Mouse (Mus musculus): ENCODE results near the gene 2210011C24Rik.
A peak's percentile ranks its signal among the peaks of the same experiment; 100 is the strongest.
"Not testable (repeated sequence)": the region's sequence is repeated elsewhere in the genome, so short reads cannot be mapped to it uniquely, and the experiment has no call there.

2210011C24Rik gene

DNA sequence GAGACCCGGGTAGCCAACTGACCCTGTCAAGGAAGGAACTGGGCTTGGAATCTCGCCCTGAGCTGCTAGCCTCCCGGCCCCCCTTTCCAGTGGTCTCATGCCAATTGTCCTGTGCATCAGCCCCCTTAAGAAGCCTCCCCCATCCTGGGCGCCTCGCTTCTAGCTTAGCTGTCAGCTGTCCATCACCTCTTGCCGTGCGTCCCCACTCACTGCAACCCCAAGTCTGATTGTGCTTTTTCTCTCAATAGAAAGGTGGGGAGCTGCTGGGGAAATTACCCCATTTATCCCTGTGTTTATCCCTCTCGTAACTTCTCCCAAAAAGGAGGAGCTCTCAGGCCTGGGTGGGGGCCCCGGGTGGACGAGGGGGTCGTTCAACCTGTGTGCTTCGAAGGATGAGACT lies 16.0 kb downstream of the 2210011C24Rik start:
- peak overlapping the region; percentile 85 for H3K4me3 ChIP-seq (replicated peaks; ENCODE audit: low read length)
- peaks cover 25% of the 10 kb centered on the region for H3K27me3 ChIP-seq (ENCODE audit: insufficient read depth, low read length)
- H3K9me3 ChIP-seq (ENCODE audit: low read length) = no peaks in the 10 kb centered on the region
- H3K36me3 ChIP-seq (ENCODE audit: insufficient read depth, low read length) = peaks cover 47% of the 10 kb centered on the region
- H3K4me1 ChIP-seq (replicated peaks; ENCODE audit: low read depth, low read length) = peaks cover 39% of the 10 kb centered on the region
- no peak for TF ChIP-seq NANOG (IDR thresholded peaks at IDR 0.05; ENCODE audit: borderline replicate concordance, low read length)
- TF ChIP-seq POU5F1 (IDR thresholded peaks at IDR 0.05; ENCODE audit: borderline replicate concordance, low read length) = no peak
- no peak for TF ChIP-seq CTCF (conservative IDR thresholded peaks at IDR 0.05; ENCODE audit: low read length)

DNA sequence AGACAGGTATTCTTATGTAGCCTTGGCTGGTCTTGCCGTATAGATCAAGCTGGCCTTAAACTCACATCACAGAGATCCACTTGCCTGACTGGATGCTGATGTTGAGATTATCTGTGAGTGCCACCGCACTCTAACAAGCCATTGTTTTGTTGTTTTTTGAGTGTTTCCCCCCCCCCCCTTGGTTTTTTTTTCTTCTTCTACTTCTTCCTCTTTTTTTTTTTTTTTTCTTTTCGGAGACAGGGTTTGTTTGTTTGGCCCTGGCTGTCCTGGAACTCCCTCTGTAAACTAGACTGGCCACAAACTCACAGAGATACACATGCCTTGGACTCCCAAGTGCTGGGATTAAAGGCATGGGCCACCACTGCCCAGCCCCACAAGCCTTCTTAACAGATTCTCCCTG lies 17.9 kb downstream of the 2210011C24Rik start:
- H3K4me3 ChIP-seq (replicated peaks; ENCODE audit: low read length) = no peak overlapping the region
- no peaks in the 10 kb centered on the region for H3K9me3 ChIP-seq (ENCODE audit: low read length)
- peaks cover 23% of the 10 kb centered on the region for H3K4me1 ChIP-seq (replicated peaks; ENCODE audit: low read depth, low read length)
- TF ChIP-seq CTCF (conservative IDR thresholded peaks at IDR 0.05; ENCODE audit: low read length) = no peak
- TF ChIP-seq POU5F1 (IDR thresholded peaks at IDR 0.05; ENCODE audit: borderline replicate concordance, low read length) = no peak
- TF ChIP-seq NANOG (IDR thresholded peaks at IDR 0.05; ENCODE audit: borderline replicate concordance, low read length) = no peak
- peaks cover 44% of the 10 kb centered on the region for H3K36me3 ChIP-seq (ENCODE audit: insufficient read depth, low read length)
- H3K27me3 ChIP-seq (ENCODE audit: insufficient read depth, low read length) = peaks cover 20% of the 10 kb centered on the region

DNA sequence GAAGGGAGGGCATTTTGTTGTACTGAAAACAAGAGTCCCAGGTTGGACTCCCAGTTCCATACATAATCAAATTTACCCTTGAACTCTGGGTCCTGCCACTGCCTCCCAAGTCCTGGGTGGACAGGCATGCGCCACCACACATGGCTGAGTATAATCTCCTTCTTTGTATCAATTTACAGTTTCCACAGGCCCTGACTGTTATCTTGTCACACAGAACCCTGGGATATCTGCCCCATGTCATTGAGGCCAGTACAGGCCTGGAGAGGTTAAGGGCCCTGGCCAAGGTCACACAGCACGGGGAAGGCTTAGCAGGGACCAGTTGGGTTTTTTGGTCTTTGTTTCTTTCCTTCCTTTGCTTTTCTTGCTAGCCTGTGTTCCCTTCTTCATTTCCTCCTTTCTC lies 19.5 kb downstream of the 2210011C24Rik start:
- H3K4me1 ChIP-seq (replicated peaks; ENCODE audit: low read depth, low read length) = peaks cover 29% of the 10 kb centered on the region
- peaks cover 53% of the 10 kb centered on the region for H3K36me3 ChIP-seq (ENCODE audit: insufficient read depth, low read length)
- H3K27me3 ChIP-seq (ENCODE audit: insufficient read depth, low read length) = peaks cover 20% of the 10 kb centered on the region
- TF ChIP-seq CTCF (conservative IDR thresholded peaks at IDR 0.05; ENCODE audit: low read length) (no peak), POU5F1 (IDR thresholded peaks at IDR 0.05; ENCODE audit: borderline replicate concordance, low read length) (no peak), NANOG (IDR thresholded peaks at IDR 0.05; ENCODE audit: borderline replicate concordance, low read length) (no peak)
- no peak overlapping the region for H3K4me3 ChIP-seq (replicated peaks; ENCODE audit: low read length)
- no peaks in the 10 kb centered on the region for H3K9me3 ChIP-seq (ENCODE audit: low read length)

DNA sequence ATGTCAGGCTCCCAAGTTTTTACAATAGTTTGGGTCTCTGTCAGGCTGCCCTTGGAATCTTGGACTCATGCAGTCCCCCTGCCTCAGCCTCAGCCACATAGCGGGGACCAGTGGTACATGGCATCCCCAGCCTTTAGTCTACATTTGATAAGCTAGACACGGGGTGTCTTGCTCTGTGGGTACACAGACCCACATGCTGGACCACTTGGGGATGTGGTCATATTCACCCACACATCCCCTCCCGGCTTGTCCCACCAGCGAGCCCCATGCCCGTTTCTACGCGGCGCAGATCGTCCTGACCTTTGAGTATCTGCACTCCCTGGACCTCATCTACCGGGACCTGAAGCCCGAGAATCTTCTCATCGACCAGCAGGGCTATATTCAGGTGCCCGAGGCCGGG lies 21.8 kb downstream of the 2210011C24Rik start:
- TF ChIP-seq CTCF (conservative IDR thresholded peaks at IDR 0.05; ENCODE audit: low read length) (no peak), NANOG (IDR thresholded peaks at IDR 0.05; ENCODE audit: borderline replicate concordance, low read length) (no peak), POU5F1 (IDR thresholded peaks at IDR 0.05; ENCODE audit: borderline replicate concordance, low read length) (no peak)
- H3K27me3 ChIP-seq (ENCODE audit: insufficient read depth, low read length) = peaks cover 6% of the 10 kb centered on the region
- peaks cover 18% of the 10 kb centered on the region for H3K4me1 ChIP-seq (replicated peaks; ENCODE audit: low read depth, low read length)
- H3K9me3 ChIP-seq (ENCODE audit: low read length) = no peaks in the 10 kb centered on the region
- H3K36me3 ChIP-seq (ENCODE audit: insufficient read depth, low read length) = peaks cover 71% of the 10 kb centered on the region
- H3K4me3 ChIP-seq (replicated peaks; ENCODE audit: low read length) = no peak overlapping the region

DNA sequence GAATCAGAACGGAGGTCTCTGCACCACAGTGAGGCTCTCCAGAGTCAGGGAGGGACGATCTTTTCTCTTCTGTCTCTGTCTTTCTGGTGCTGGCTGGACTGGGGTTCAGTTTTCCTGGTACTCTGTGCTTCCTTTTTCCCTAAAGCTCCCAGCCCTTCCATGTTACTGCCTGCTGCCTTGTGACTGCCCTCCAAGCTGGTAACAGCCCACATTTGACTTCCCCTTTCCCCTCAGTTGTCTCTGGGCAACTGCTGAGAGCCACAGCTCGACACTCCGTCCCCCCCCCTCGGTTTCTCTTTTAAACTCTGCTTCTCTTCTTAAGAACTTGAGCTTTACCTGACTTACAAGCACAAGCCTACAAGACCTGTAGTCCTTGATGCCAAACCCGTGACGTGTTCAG lies 22.7 kb downstream of the 2210011C24Rik start:
- peaks cover 18% of the 10 kb centered on the region for H3K4me1 ChIP-seq (replicated peaks; ENCODE audit: low read depth, low read length)
- TF ChIP-seq NANOG (IDR thresholded peaks at IDR 0.05; ENCODE audit: borderline replicate concordance, low read length) = no peak
- TF ChIP-seq CTCF (conservative IDR thresholded peaks at IDR 0.05; ENCODE audit: low read length) = no peak
- TF ChIP-seq POU5F1 (IDR thresholded peaks at IDR 0.05; ENCODE audit: borderline replicate concordance, low read length) = no peak
- 0 out of 2 replicates have a peak, but pooled peaks cover under 1% of the 10 kb centered on the region for H3K27me3 ChIP-seq (ENCODE audit: insufficient read depth, low read length)
- H3K9me3 ChIP-seq (ENCODE audit: low read length) = no peaks in the 10 kb centered on the region
- peaks cover 71% of the 10 kb centered on the region for H3K36me3 ChIP-seq (ENCODE audit: insufficient read depth, low read length)
- no peak overlapping the region for H3K4me3 ChIP-seq (replicated peaks; ENCODE audit: low read length)

DNA sequence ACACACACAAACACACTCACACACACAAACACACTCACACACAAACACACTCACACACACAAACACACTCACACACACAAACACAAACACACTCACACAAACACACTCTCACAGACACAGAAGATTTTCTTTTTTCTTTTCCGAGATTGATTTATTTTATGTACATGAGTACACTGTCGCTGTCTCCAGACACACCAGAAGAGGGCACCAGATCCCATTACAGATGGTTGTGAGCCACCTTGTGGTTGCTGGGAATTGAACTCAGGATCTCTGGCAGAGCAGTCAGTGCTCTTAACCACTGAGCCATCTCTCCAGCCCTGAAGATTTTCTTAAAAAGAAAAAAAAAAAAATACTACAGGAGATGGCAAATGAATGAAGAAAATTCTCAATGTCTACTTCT lies 28.7 kb downstream of the 2210011C24Rik start:
- peaks cover 76% of the 10 kb centered on the region for H3K36me3 ChIP-seq (ENCODE audit: insufficient read depth, low read length)
- H3K9me3 ChIP-seq (ENCODE audit: low read length); H3K27me3 ChIP-seq (ENCODE audit: insufficient read depth, low read length); H3K4me3 ChIP-seq (replicated peaks; ENCODE audit: low read length); H3K4me1 ChIP-seq (replicated peaks; ENCODE audit: low read depth, low read length): not testable (repeated sequence)
- peak; percentile 20 for TF ChIP-seq CTCF (conservative IDR thresholded peaks at IDR 0.05; ENCODE audit: low read length)

DNA sequence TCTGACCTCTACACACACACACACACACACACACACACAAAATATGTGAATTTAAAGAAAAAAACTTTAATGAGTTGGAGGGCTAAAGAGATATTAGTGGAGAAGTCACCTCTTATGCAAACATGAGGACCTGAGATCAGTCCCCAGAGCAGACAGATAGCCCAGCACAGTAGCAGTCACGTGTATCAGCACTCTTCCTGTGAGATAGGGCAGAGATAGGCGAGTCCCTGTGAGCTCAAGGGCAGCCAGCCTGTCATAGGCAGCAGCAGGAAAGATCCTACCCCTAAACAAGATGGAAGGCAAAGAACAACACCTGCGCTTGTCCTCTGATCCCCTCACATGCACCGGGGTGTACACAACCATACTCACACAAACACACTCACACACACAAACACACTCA lies 29.5 kb downstream of the 2210011C24Rik start:
- H3K27me3 ChIP-seq (ENCODE audit: insufficient read depth, low read length) = no peaks in the 10 kb centered on the region
- no peak overlapping the region for H3K4me3 ChIP-seq (replicated peaks; ENCODE audit: low read length)
- no peak for TF ChIP-seq NANOG (IDR thresholded peaks at IDR 0.05; ENCODE audit: borderline replicate concordance, low read length)
- TF ChIP-seq POU5F1 (IDR thresholded peaks at IDR 0.05; ENCODE audit: borderline replicate concordance, low read length) = no peak
- TF ChIP-seq CTCF (conservative IDR thresholded peaks at IDR 0.05; ENCODE audit: low read length) = no peak
- peaks cover 10% of the 10 kb centered on the region for H3K4me1 ChIP-seq (replicated peaks; ENCODE audit: low read depth, low read length)
- no peaks in the 10 kb centered on the region for H3K9me3 ChIP-seq (ENCODE audit: low read length)
- H3K36me3 ChIP-seq (ENCODE audit: insufficient read depth, low read length) = peaks cover 68% of the 10 kb centered on the region

DNA sequence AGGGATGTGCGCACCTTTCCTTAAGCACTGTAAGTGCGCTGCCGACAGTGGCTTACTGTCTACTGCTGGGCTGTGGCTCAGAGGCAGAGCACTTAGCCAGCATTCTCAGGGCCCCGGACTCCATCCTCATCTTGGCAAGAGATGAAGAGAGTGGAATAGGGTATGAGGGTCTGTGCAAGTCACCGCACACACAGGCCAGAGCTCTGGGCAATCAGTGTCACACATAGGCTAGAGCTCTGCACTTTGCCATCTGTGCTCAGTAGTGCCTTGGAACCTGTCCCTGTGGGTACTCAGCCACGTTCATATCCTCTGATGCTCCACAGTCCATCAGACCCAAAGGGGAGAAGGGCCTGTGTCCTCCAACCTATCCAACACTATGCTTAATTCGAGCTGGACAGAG lies 30.4 kb downstream of the 2210011C24Rik start:
- H3K4me3 ChIP-seq (replicated peaks; ENCODE audit: low read length) = no peak overlapping the region
- H3K27me3 ChIP-seq (ENCODE audit: insufficient read depth, low read length) = no peaks in the 10 kb centered on the region
- no peak for TF ChIP-seq CTCF (conservative IDR thresholded peaks at IDR 0.05; ENCODE audit: low read length)
- TF ChIP-seq POU5F1 (IDR thresholded peaks at IDR 0.05; ENCODE audit: borderline replicate concordance, low read length) = no peak
- TF ChIP-seq NANOG (IDR thresholded peaks at IDR 0.05; ENCODE audit: borderline replicate concordance, low read length) = no peak
- peaks cover 17% of the 10 kb centered on the region for H3K4me1 ChIP-seq (replicated peaks; ENCODE audit: low read depth, low read length)
- no peaks in the 10 kb centered on the region for H3K9me3 ChIP-seq (ENCODE audit: low read length)
- peaks cover 61% of the 10 kb centered on the region for H3K36me3 ChIP-seq (ENCODE audit: insufficient read depth, low read length)

DNA sequence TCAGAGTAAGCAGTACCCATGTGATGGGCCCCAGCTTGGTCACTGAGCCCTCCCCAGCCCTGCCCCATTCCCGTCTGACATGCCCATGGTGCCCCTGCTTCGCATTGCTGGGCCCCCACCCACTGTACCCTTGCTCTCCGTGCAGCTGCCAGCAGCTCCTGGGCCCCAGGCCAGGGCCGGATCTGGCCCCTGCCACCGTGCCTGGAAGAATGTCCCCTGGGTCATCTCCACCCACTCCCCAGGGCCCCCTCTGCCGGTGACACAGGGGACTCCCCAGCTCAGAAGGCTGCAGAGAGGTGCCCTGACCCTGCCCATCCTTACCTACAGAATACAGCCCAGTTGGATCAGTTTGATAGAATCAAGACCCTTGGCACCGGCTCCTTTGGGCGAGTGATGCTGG lies 31.1 kb downstream of the 2210011C24Rik start:
- TF ChIP-seq NANOG (IDR thresholded peaks at IDR 0.05; ENCODE audit: borderline replicate concordance, low read length) = no peak
- no peak for TF ChIP-seq POU5F1 (IDR thresholded peaks at IDR 0.05; ENCODE audit: borderline replicate concordance, low read length)
- TF ChIP-seq CTCF (conservative IDR thresholded peaks at IDR 0.05; ENCODE audit: low read length) = no peak
- H3K9me3 ChIP-seq (ENCODE audit: low read length) = no peaks in the 10 kb centered on the region

More for the DNA sequence above, 31.1 kb downstream of the 2210011C24Rik start:
- no peaks in the 10 kb centered on the region for H3K27me3 ChIP-seq (ENCODE audit: insufficient read depth, low read length)
- H3K4me1 ChIP-seq (replicated peaks; ENCODE audit: low read depth, low read length) = peaks cover 17% of the 10 kb centered on the region
- H3K4me3 ChIP-seq (replicated peaks; ENCODE audit: low read length) = no peak overlapping the region
- H3K36me3 ChIP-seq (ENCODE audit: insufficient read depth, low read length) = peaks cover 54% of the 10 kb centered on the region
